Mouse (Mus musculus) kidney, adult 18-20 months (tissue): ENCODE data around the gene Ppm1k.
"Not testable (repeated sequence)": the region's sequence is repeated elsewhere in the genome, so short reads cannot be mapped to it uniquely, and the experiment has no call there.

Experiments used
- DNase-seq: peaks from one replicate; pipeline ENCODE4 v3.0.0; 2021

The Ppm1k gene

GRCm38 (mm10) chr6:57531011-57531410 is 4.3 kb downstream of the Ppm1k start:
- no peak for DNase-seq

GRCm38 (mm10) chr6:57529336-57529845 is 5.9 kb downstream of the Ppm1k start:
- DNase-seq = no peak

DNA sequence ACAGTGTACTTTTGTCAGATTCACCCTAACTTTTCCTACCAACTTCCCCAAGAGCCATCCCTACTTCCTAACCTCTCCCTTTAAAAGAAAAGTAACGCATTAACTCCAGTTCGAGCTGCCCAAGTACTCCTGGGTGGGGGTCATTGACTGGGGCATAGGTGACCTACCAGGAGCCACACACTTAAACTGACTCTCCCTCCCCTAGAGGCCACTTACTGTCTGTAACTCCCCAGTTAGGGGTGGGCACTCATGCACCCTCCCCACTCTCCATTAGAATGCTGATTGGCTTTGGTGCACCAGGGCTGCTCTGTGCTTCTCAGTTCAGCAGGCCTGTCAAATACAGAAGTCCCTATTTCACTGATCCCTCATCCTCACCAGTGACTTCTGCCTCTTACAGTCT is 8.3 kb downstream of the Ppm1k start:
- no peak for DNase-seq

DNA sequence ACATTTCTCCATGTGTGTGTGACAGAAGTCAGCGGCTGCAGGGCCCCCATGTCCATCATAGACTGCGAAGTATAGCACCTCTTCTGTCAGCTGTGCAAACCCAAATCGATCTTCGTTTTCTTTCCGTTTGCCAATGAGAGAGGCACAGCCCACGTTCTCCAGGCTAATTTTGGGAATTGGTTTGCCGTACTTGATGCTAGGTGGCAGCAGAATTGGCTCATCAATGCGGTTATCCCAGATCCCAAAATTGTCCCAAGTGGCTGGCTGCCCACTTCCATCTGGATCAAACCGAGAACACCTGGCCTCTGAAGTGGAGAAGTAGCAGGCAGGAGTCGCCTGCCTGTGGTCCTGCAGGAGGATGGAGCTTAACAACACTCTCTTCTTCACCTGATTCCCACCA is 10.5 kb downstream of the Ppm1k start:
- DNase-seq = no peak

GRCm38 (mm10) chr6:57520749-57521652 is 14.3 kb downstream of the Ppm1k start:
- no peak for DNase-seq

DNA sequence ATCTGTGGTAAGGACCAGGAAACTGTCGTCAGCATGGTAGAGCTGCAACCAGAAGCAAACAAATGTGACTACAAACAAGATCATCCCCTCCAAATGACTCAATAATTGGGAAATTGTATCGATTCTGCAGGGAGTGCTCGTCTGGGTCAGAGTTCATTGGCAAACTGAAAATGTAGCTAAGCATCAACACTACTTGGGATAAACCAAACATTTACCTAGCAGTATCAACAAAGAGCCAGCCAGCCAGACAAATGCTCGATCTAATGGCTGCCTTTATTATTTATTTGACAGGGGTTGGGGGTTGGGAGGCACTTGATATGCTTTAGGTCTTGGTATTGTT is 21.3 kb downstream of the Ppm1k start:
- no peak for DNase-seq

DNA sequence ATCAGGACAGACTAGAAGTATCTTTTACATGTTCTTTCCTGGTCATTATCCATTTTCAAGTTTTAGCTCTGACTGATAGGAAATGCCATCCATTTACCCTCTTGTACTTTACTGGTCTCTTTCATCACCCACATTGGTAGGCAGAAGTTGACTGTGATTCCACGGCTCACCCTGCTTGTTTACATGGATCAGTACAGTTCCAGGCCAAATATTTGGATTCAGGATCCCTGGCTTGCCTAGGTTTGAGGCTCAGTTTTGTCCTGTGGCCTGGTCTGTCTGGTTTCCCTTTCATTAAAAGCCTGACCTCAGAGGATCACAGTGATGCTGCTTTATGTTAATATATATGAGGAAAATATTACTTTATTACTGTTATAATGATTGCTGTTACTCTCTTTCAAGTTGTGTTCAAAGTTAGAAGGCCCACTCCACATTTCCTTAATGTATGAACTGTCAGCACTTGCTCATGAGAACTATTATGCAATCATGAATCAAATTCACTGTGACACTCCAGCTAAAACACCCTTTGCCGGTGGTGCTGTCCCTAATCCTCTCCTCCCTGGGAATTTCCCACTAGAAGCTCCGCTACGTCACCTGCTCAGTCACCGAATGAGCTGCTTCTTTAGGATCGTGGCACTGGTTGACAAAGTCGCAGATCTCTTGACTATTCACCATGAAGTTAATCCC is 21.8 kb downstream of the Ppm1k start:
- DNase-seq = no peak

- DNase-seq = no peak
Observed at GRCm38 (mm10) chr6:57511899-57512298, 23.4 kb downstream of the Ppm1k start.

DNA sequence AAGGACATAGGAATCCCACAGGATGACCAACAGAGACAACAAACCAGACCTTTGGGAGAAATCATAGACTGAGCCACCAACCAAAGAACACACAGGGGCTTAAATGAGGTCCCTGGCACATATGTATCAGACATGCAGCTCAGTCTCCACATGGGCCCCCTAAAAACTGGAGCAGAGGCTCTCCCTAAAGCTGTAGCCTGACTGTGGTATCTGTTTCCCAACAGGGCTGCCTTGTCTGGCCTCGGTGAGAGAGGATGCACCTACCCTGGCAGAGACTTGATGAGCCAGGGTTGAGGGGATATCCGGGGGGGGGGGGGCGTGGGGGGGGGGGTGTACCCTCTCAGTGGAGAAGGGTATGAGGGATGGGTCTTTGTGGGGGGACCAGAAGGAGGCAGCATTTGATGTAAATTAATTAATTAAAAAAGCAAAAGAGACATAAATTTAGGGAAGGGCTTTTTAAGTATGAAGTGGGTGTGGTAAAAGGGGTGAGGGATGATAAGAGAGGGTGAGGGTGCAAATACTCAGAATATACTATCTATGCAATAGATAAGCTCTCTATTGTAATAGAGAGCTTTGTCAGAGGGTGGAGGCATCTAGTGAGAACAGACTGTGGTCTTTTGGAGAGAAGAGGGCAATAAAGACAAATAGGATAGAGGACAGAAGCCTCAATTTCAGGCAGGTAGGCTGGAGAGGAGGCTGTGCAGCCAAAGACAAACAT is 31.4 kb downstream of the Ppm1k start:
- DNase-seq = no peak

DNA sequence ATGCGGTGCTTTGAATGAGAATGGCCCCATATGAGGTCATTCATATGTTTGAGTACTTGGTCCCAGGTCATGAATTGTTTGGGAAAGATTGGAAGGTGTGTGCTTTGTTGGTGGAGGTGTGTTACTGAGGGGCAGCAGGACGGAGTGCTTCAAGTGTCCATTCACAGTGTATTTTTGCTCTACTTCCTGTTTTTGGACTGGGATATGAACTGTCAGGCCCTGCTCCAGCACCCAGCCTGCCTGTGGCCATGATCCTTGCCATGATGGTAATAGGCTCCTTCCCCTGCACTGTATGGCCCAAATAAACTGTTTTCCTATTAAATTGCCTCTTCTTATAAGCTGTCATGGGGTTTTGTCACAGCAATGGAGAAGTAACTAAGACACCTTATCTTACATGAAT is 36.1 kb downstream of the Ppm1k start:
- no peak for DNase-seq

- DNase-seq = not testable (repeated sequence)
Observed at GRCm38 (mm10) chr6:57468161-57468560, 67.1 kb downstream of the Ppm1k start.
